Mouse (Mus musculus): ENCODE data around the gene Hist2h2ab. TPM values are rescaled to one million over a fixed set of nuclear protein-coding genes. Genes with fewer than 3 reads are reported as not detected.
A peak's percentile ranks its signal among the peaks of the same experiment; 100 is the strongest.
"Not testable (repeated sequence)": the region's sequence is repeated elsewhere in the genome, so short reads cannot be mapped to it uniquely, and the experiment has no call there.

The Hist2h2ab gene
- total RNA-seq, 2 experiments from 2014 or later = 0.87 to 1.2 TPM

DNA sequence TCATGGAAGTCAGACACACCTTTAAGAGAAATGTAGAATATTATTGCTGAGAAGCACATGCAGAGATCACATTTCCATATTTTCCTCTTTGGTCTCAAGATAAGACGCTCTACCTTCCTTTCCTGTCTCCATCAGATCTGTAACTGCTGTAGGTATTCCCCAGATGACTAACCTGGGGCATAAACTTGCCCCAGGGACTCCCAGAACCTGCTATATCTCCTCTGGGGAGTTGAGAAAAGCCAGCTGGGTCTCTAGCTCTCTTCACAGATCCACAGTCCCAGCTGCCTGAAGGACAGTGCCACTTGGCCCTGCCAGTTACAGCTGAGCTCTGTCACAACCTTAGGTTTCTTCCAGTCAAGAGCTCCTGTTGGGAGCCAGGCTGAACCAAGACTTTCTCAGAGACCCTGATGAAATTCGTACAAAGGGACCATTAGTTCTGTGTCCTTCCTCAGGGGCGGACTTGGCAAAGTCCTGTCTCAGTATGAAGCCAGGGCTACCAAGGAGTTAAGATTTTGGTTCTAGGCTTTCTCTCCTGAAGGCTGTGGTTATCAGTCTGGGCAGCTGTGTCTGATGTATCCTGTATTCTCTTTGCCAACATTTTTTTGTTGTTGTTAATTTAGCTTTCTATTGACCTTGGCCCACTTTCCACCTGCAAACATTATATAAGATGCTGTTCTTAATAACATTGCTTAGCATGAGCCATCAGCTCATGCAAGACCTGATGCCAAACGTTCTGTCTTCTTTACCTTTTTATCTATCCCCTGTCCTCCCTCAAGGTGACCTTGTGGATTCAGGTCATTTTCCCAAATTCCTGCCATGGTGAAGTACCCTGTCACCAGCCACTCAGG, 11.5 kb downstream of the Hist2h2ab start:
- DNase-seq = no peak
- Histone ChIP-seq H3K4me3 (no peak overlapping the region), H3K27ac (0 out of 2 replicates have a peak overlapping the region, but pooled peaks have one; percentile 20)
- TF ChIP-seq CTCF (IDR thresholded peaks at IDR 0.05) = no peak
- intact Hi-C loops (cut with DNase I) = no loop called here

DNA sequence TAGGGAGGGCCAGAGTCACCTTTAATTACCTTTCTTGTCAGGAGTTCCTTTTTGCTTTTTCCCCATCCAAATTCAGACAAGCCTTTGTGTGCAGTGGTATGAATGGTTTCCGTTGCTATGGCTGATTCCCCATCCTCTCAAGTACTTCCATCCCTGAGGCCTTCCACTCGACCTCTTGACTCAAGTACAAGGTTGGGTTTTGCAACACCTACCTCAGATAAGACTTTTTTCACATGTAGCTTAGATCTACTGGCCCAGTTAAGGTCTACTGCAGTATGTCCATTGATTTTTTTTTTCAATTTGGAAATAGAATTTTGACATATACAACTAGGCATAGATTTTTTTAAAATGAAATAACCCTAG, 12.1 kb downstream of the Hist2h2ab start:
- TF ChIP-seq CTCF (IDR thresholded peaks at IDR 0.05) = no peak
- intact Hi-C loops (cut with DNase I) = no loop called here
- H3K27ac ChIP-seq = no peak overlapping the region
- H3K4me3 ChIP-seq = no peak overlapping the region
- no peak for DNase-seq

DNA sequence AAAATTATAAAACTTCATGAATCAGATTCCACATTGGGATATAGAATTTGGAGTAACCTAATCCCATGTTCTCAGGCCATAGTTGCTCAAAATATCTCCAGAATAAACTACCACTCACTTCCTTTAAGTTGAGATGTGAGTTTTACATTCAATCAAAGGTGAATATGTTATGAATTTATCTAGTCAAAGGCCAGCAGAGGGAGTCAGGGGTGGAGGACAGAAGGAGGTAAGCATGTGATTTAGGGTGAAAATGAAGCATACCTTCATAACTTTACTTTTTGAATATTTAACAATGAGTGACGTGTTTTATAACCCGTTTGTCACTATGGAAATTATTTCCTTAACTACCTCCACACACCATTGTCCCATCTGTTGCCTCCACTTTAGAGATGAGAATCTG, 15.2 kb downstream of the Hist2h2ab start:
- no peak overlapping the region for H3K4me3 ChIP-seq
- DNase-seq = no peak
- TF ChIP-seq CTCF (IDR thresholded peaks at IDR 0.05) = no peak
- H3K27ac ChIP-seq = no peak overlapping the region
- intact Hi-C loops (cut with DNase I) = no loop called here

DNA sequence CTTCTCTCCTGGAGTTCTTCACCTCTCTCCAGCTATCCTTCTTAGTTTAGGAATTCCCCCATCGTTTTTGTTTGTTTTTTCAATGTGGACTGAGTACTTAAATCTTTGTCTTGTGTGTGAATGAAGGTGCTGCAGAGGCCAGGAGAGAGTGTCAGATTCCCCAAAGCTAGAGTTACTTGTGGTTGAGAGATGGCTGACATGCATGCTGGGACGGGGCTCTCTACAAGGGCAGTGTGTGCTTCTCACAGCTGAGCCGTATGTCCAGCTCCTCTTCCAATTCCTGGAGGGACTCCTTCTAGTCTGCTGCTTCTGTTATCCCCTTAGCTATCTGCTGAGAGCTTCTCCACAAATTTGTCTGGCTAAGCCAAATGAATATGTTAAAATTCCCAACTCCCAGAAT, 16.2 kb downstream of the Hist2h2ab start:
- DNase-seq = no peak
- no peak for TF ChIP-seq CTCF (IDR thresholded peaks at IDR 0.05)
- Histone ChIP-seq H3K27ac (no peak overlapping the region), H3K4me3 (no peak overlapping the region)
- intact Hi-C loops (cut with DNase I) = loop anchor here (2.0 kb wide), 1 partner anchor 13 kb away; no protein-coding TSS in a partner anchor

DNA sequence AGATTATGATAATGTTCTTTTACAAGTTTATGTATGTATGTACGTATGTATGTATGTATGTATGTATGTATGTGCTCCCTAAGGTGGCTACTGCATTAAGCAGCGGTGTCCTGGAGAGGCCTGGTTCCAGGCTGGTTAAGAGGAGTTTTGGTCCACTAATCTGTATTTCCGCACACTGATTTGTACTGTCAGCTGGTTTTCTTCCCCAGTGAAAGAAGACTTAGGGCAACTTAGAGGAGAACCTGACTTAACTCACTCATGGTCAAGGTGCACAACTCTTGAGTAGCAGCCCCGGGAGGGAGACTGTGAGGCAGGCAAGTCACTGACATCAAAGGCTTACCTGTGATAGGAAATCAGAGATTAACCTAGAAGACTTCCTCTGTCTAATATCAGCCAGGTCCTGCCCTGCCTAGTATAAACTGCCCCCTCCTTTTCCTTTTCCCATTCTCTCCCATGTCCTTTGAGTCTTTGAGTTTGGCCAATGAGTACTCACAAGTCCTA, 17.2 kb downstream of the Hist2h2ab start:
- no peak for TF ChIP-seq CTCF (IDR thresholded peaks at IDR 0.05)
- Histone ChIP-seq H3K4me3 (no peak overlapping the region), H3K27ac (no peak overlapping the region)
- no peak for DNase-seq
- intact Hi-C loops (cut with DNase I) = loop anchor here (2.0 kb wide), 1 partner anchor 14 kb away; no protein-coding TSS in a partner anchor

DNA sequence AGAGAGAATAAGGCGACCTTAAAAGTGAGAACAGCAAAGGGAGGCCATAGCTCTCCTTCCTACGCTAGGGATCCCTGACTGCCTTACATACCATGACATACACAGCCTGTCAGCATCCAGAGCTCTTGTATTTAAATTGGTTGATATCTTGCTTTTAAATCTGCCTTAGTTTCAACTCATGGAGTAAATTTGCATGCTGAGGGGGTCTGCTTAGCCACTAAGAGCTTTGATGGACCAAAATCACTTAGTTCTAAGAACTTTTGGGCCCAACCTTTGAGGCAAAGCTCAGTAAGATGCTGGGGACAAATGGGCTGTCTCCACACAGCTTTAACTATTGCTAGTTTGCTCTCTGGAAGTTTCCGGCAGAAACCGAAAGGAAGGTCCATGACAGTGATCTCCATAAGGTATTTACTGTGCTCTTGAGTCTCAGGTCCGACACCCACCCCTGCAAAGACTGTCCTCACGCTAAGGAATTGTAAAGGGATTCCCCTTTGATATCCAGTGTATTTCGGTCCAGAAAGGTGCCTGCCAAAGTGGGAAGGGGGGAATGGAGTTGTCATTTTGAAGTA, 17.8 kb downstream of the Hist2h2ab start:
- Histone ChIP-seq H3K4me3 (no peak overlapping the region), H3K27ac (no peak overlapping the region)
- DNase-seq = no peak
- TF ChIP-seq CTCF (IDR thresholded peaks at IDR 0.05) = no peak
- intact Hi-C loops (cut with DNase I) = loop anchor here (2.0 kb wide), 1 partner anchor 15 kb away; no protein-coding TSS in a partner anchor

DNA sequence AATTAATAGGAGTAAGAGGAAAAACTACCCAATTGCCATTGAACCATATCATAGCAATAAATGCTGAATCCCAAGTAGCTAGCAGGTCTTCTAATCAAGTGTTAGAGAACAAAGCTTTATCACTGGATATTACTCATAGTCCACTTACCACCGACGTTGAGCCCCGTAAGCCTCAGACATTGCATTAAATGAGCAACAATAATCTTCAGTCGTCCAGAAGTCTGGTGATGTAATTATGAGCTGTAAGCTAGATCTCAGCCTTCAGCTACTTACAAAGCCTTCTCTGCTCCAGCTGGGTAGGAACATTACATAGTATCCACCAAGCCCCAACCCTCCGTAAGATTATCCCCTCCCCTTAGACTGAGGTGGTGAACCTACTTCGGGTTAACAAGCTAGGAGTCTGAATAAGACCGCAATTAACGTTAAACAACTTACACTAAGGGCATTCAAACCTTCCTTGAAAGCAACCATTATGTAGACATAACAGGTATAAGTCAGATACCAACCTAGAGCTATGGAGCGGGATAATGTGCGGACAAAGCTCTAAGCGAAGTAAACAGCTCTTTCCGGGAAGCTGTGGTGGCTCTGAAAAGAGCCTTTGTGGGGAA, 18.3 kb downstream of the Hist2h2ab start:
- Histone ChIP-seq H3K4me3 (peak overlapping the region; percentile 19; the same call in 1 of the 2 replicates), H3K27ac (no peak overlapping the region)
- no peak for TF ChIP-seq CTCF (IDR thresholded peaks at IDR 0.05)
- DNase-seq = no peak
- intact Hi-C loops (cut with DNase I) = loop anchor here (2.0 kb wide), 1 partner anchor 15 kb away; no protein-coding TSS in a partner anchor

DNA sequence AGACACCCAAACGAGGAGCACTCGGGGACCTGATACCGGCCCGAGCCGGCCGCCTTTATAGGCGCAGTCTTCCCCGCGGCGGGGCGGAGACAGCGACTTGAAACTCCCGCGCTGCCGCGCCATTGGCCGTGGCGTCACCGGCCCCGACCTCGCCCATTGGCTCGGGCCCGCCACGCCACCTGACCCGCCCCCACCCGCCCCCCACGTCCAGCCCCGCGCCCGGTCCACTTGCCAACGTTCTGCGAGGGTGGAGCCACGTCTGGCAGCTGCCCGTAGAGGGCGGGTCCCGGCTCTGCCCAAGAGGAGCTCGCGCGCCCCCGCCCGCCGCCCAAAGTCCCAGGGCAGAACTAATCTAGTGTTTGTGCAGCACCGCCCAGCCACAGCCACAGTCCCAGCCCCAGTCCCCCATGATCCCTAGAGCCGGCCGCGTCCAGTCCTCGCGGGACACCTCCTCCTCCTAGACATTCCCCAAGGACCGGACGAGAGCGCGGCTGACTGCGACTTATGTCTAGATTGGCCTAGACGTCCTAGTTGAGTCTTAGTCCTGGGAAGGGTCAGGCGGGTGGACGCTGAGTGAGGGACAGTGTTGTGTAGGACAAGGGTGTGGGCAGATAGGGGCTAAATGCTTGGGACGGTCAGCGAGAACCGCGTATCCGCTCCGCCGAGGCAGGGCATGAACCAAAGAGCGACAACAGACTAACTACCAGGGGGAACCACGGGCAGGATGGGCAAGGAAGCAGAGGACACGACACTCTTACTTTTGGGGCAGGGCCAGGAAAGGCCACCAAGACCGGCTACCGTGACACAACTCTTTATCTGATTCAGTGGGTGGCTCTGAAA, 19.5 kb downstream of the Hist2h2ab start, which contains the start of gene Hist2h3c2:
Gene Hist2h3c2 (minus strand): TSS at position 174 of the 840 bp plus-strand sequence.
- H3K4me3 ChIP-seq = peak within 1 kb of the TSS; percentile 71
- peak within 1 kb of the TSS; percentile 92 for H3K27ac ChIP-seq
- intact Hi-C loops (cut with DNase I) = not testable (repeated sequence)
- DNase-seq = peak; percentile 64

DNA sequence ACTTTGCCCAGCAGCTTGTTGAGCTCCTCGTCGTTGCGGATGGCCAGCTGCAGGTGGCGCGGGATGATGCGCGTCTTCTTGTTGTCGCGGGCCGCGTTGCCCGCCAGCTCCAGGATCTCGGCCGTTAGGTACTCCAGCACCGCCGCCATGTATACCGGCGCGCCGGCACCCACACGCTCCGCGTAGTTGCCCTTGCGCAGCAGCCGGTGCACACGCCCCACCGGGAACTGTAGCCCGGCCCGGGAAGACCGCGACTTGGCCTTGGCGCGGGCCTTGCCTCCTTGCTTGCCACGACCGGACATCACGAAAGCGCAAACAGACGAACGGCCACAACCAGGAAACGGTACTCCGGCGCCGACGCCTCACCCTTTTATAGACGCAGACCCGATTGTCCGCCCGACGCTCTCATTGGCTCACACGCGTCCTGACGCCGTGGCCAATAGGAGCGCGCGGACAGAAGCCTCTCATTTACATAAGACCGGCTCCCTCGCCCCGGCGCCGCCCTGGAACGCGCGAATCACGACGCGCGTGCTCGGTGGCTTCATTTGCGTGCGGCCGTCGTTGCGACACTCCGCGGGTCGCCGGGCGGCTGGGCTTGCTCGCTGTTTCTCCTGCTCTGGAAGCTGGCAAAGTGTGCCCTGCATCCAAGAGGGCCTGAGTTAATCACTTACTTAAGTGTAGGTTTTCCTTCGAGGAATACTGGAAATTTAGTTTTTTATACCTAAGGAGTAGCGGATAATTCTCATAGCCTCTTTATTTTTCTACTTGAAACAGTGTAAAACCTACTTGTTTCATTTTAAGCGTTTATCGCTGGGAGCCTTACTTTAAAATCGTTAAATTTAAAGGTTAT, 20.5 kb downstream of the Hist2h2ab start, which contains the start of gene Hist2h2aa2:
Gene Hist2h2aa2 (minus strand): TSS at position 328 of the 850 bp plus-strand sequence.
- intact Hi-C loops (cut with DNase I) = not testable (repeated sequence)
- peak within 1 kb of the TSS; percentile 92 for H3K27ac ChIP-seq
- peak; percentile 95 for DNase-seq
- peak within 1 kb of the TSS; percentile 71 for H3K4me3 ChIP-seq

DNA sequence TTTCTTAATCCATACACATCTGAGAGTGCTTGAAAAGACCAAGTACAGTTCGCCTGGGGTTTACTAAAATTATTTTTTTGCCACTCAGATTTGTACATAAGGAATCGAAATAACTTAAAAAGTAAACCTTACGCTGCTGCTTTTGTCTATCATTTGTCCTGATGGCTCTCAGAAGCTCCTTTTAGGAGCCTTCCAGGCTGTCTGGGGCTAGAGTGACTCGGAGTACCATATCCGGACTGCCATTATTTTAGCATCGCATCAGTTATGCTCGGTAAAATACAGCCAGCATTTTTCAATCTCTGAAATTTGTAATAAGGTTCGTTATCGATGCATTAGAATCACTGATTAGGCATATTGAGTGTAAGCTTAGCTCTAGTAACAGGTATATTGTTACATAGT, 21.1 kb downstream of the Hist2h2ab start:
- no peak for DNase-seq
- Histone ChIP-seq H3K27ac (peak overlapping the region; percentile 89), H3K4me3 (peak overlapping the region; percentile 64)
- TF ChIP-seq CTCF (IDR thresholded peaks at IDR 0.05) = no peak
- intact Hi-C loops (cut with DNase I) = no loop called here

DNA sequence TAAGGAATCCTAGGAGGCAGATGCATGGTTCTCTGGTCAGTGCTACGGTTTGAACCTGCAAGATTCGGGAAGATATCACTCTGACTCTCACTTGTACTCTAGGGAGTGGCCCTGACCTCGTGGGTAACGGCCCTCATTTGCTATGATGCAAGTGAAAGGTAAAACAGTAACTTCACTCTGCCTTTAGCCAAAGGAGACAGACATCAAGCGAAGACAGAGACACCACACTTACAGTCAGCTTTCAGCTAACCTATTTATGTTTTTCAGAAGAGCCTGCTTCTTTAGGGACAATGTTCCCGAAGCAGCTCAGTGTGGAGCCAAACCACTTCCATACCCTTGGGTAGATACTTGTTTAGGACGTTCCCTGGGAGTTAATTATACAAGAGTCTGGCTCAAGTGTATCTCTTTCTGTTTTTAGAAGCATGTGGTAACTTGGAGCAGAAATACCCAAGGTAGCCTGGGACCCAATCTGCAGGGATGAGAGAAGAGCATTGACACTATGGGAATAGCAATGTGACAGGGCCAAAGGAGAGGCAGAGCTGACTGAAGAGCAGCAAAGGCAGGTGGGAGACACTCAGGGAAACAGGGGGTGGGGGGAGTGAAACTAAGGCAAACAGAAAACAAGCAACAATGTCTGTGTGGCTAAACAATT, 24.4 kb downstream of the Hist2h2ab start:
- H3K27ac ChIP-seq = peak overlapping the region; percentile 99
- peak overlapping the region; percentile 78 for H3K4me3 ChIP-seq
- intact Hi-C loops (cut with DNase I) = no loop called here
- peak; percentile 28 for DNase-seq
- no peak for TF ChIP-seq CTCF (IDR thresholded peaks at IDR 0.05)

DNA sequence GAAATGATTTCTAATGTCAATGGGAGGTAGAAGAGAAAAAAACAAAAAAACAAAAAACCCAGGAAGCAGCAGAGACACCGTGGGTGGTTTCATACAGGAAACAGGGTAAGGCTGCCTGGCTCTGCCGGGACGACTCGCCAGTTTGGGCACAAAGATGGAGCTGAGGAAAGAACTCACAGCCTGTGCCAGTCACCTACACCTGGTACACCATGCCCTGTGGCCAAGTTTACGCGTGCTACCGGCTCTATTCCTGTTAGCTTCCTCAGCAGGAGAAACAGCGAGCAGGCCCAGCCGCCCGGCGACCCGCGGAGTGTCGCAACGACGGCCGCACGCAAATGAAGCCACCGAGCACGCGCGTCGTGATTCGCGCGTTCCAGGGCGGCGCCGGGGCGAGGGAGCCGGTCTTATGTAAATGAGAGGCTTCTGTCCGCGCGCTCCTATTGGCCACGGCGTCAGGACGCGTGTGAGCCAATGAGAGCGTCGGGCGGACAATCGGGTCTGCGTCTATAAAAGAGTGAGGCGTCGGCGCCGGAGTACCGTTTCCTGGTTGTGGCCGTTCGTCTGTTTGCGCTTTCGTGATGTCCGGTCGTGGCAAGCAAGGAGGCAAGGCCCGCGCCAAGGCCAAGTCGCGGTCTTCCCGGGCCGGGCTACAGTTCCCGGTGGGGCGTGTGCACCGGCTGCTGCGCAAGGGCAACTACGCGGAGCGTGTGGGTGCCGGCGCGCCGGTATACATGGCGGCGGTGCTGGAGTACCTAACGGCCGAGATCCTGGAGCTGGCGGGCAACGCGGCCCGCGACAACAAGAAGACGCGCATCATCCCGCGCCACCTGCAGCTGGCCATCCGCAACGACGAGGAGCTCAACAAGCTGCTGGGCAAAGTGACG, 25.6 kb downstream of the Hist2h2ab start, which contains the start of gene Hist2h2aa1:
Gene Hist2h2aa1 (plus strand): TSS at position 495 of the 884 bp plus-strand sequence.
- intact Hi-C loops (cut with DNase I) = not testable (repeated sequence)
- H3K27ac ChIP-seq = peak within 1 kb of the TSS; percentile 99
- peak; percentile 93 for DNase-seq
- H3K4me3 ChIP-seq = peak within 1 kb of the TSS; percentile 78

DNA sequence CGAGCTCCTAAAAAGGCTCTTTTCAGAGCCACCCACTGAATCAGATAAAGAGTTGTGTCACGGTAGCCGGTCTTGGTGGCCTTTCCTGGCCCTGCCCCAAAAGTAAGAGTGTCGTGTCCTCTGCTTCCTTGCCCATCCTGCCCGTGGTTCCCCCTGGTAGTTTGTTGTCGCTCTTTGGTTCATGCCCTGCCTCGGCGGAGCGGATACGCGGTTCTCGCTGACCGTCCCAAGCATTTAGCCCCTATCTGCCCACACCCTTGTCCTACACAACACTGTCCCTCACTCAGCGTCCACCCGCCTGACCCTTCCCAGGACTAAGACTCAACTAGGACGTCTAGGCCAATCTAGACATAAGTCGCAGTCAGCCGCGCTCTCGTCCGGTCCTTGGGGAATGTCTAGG, 26.4 kb downstream of the Hist2h2ab start:
- intact Hi-C loops (cut with DNase I); DNase-seq: not testable (repeated sequence)
- Histone ChIP-seq H3K4me3 (peak overlapping the region; percentile 68), H3K27ac (peak overlapping the region; percentile 81)

DNA sequence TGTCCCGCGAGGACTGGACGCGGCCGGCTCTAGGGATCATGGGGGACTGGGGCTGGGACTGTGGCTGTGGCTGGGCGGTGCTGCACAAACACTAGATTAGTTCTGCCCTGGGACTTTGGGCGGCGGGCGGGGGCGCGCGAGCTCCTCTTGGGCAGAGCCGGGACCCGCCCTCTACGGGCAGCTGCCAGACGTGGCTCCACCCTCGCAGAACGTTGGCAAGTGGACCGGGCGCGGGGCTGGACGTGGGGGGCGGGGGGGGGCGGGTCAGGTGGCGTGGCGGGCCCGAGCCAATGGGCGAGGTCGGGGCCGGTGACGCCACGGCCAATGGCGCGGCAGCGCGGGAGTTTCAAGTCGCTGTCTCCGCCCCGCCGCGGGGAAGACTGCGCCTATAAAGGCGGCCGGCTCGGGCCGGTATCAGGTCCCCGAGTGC, 26.8 kb downstream of the Hist2h2ab start, which contains the start of gene Hist2h3c1:
Gene Hist2h3c1 (plus strand): TSS at position 259 of the 430 bp plus-strand sequence.
- peak within 1 kb of the TSS; percentile 81 for H3K27ac ChIP-seq
- peak within 1 kb of the TSS; percentile 68 for H3K4me3 ChIP-seq
- DNase-seq; intact Hi-C loops (cut with DNase I): not testable (repeated sequence)

Data from gastrocnemius, adult 2 months (tissue).